Mouse (Mus musculus) E14TG2a.4 (cell line): ENCODE measurements around the gene Pfas.
A peak's percentile ranks its signal among the peaks of the same experiment; 100 is the strongest.
"Not testable (repeated sequence)": the region's sequence is repeated elsewhere in the genome, so short reads cannot be mapped to it uniquely, and the experiment has no call there.

Source experiments
- H3K27me3 ChIP-seq: 2 replicates; pipeline ENCODE4 v1.6.1; 2014; ENCODE audit warnings: low read length, control low read depth; ENCODE audit not compliant: insufficient read depth
- H3K36me3 ChIP-seq: 2 replicates; pipeline ENCODE4 v1.6.1; 2014; ENCODE audit warnings: low read length, control low read depth; ENCODE audit not compliant: insufficient read depth
- H3K4me1 ChIP-seq: replicated peaks from 2 replicates; pipeline ENCODE4 v1.6.1; 2014; ENCODE audit warnings: low read depth, low read length, control low read depth
- H3K4me3 ChIP-seq: replicated peaks from 2 replicates; pipeline ENCODE4 v1.5.1; 2014; ENCODE audit warnings: mild to moderate bottlenecking, low read length
- H3K9me3 ChIP-seq: 2 replicates; pipeline ENCODE4 v1.6.1; 2014; ENCODE audit warnings: low read length, control low read depth
- CTCF ChIP-seq: conservative IDR thresholded peaks from 2 replicates; pipeline ENCODE4 v1.5.1; 2014; ENCODE audit warnings: low read length
- NANOG ChIP-seq: IDR thresholded peaks from 2 replicates; pipeline ENCODE4 v1.6.1; 2014; ENCODE audit warnings: borderline replicate concordance, low read length, mixed read lengths
- POU5F1 ChIP-seq: IDR thresholded peaks from 2 replicates; pipeline ENCODE4 v1.6.1; 2014; ENCODE audit warnings: low read length, borderline replicate concordance

The Pfas gene

DNA sequence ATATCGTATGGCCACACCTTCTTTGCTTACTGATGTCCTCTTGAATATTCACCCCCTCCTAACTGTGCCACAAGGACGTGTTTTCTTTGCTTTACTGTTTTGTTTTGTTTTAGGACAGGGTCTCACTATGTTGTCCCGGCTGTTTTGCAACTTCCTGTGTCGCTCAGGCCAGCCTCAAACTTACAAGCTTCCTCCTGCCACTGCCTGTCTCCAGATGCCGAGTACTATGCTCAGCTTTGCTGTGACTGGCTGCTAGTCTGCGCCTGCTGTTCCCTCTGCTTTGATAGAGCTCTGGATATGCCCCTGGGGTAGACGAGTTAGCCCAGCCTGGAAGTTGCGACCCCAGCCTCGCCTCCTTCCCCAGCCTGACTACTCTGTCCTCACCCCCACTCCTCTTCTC lies 25.3 kb upstream of the Pfas start:
- no peaks in the 10 kb centered on the region for H3K27me3 ChIP-seq
- no peak for TF ChIP-seq POU5F1
- TF ChIP-seq NANOG, result no peak
- no peak for TF ChIP-seq CTCF
- H3K36me3 ChIP-seq, result peaks cover 80% of the 10 kb centered on the region
- H3K4me3 ChIP-seq, result no peak overlapping the region
- H3K4me1 ChIP-seq, result peaks cover 54% of the 10 kb centered on the region
- no peaks in the 10 kb centered on the region for H3K9me3 ChIP-seq

DNA sequence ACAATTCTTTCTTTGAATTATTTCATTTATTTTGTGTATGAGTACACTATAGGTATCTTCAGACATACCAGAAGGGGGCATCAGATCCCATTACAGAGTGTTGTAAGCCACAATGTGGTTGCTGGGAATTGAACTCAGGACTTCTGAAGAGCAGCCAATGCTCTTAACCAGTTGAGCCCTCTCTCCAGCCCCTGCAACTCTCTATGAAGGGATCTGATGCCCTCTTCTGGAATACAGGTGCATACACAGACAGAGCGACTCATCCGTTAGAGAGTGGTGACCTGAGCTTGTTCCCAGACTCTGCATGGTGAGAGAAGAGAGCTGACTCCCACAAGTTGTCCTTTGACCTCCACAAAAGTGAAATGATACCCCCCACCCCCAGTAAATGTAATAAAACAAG lies 20.5 kb upstream of the Pfas start:
- Histone ChIP-seq H3K36me3 (peaks cover 100% of the 10 kb centered on the region), H3K27me3 (no peaks in the 10 kb centered on the region), H3K4me3 (no peak overlapping the region), H3K9me3 (no peaks in the 10 kb centered on the region), H3K4me1 (peaks cover 63% of the 10 kb centered on the region)
- no peak for TF ChIP-seq POU5F1
- 0 out of 2 replicates have a peak, but pooled peaks have one; percentile 9 for TF ChIP-seq CTCF

DNA sequence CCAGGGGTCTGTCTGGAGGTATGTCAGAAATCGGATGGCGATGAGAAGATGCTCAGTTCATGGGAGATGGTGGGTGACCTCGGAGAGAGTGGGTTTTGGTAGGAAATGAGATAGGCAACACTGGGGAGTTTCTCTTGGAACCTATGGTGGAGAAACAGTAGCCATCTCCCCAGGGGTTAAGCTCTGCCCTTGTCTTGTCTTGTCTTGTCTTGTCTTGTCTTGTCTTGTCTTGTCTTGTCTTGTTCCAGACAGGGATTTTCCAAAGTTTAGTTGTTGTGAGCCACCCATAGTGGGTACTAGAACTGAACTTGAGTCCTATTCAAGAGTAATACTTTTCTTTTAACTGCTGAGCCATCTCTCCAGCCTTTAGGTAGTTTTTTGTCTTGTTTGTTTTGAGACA lies 18.3 kb upstream of the Pfas start:
- peaks cover 62% of the 10 kb centered on the region for H3K4me1 ChIP-seq
- TF ChIP-seq NANOG (no peak), POU5F1 (no peak), CTCF (no peak)
- no peaks in the 10 kb centered on the region for H3K27me3 ChIP-seq
- peak overlapping the region; percentile 30; the same call in 1 of the 2 replicates for H3K4me3 ChIP-seq
- peaks cover 100% of the 10 kb centered on the region for H3K36me3 ChIP-seq
- no peaks in the 10 kb centered on the region for H3K9me3 ChIP-seq

DNA sequence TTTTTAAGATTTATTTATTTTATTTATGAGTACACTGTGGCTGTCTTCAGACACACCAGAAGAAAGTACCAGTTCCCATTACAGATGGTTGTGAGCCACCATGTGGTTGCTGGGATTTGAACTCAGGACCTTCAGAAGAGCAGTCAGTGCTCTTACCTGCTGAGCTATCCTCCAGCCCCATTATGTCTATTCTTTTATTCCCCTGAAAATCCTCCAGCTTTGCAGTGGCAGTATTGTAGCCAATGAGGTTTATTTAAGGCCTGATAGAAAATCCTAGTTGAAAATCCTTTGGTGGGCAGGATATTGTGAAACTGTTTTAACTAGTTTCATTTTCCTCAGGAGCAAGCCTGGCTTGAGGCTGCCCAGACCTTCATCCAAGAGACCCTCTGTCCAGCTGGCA lies 12.4 kb upstream of the Pfas start:
- Histone ChIP-seq H3K9me3 (no peaks in the 10 kb centered on the region), H3K36me3 (peaks cover 70% of the 10 kb centered on the region), H3K27me3 (no peaks in the 10 kb centered on the region), H3K4me1 (peaks cover 66% of the 10 kb centered on the region), H3K4me3 (no peak overlapping the region)
- TF ChIP-seq CTCF (no peak), NANOG (no peak), POU5F1 (no peak)

DNA sequence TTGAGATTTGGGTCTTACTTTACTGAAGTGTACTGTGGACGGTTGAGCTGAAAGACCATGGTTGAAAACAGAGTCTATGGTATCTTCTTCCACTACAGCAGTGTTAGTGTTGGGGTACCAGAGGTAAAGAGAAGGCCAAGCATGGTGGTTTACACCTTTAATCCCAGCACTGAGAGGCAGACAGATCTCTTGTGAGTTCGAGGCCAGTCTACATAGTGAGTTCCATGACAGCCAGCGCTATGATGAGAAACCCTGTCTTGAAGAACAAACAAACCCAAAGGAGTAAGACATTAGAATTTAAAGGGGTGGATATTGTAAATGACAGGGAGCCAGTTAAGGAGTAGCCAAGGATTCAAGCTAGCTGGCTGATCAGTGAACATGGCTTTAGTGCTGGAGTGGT lies 8.5 kb upstream of the Pfas start:
- H3K4me1 ChIP-seq, result peaks cover 59% of the 10 kb centered on the region
- H3K36me3 ChIP-seq, result peaks cover 31% of the 10 kb centered on the region
- peak overlapping the region; percentile 89 for H3K4me3 ChIP-seq
- H3K9me3 ChIP-seq, result no peaks in the 10 kb centered on the region
- H3K27me3 ChIP-seq, result no peaks in the 10 kb centered on the region
- TF ChIP-seq POU5F1, result no peak
- TF ChIP-seq CTCF, result no peak
- no peak for TF ChIP-seq NANOG

DNA sequence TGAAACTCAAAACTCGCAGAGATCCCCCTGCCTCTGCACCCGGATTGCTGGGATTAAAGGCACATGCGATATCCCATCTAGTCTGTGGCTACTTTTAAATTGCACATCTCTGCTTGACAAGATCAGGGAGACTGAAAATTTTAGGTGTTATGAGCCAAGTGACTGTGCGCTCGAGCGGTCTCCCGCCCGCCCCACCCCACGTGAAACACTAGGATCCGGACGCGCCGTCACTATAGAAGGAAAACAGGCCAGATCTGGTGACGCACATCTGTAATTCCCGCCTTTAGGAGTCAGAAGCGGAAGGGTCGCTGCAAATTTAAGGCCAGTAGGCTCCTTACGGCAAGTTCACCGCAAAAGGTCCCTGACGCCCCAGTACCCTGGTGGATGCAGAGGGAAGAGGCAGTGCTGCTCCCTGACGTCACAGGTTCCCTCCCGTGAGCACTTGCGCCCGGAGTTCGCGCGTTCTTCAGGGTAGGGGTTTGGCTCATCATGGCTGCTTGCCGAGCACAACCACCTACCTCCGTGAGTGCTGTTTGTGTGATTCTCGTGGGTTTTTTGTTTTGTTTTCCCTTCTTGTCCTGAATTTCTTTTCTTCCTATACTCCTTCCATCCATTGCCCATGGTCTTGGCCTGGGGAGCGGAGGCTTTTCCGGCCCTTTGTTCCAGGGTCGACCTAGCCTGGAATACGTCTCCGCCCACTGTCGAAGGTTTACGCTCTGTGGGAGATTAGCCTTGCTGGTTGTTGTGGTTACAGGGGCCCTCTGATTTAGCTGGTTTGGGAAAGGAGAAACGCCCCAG lies 7.6 kb upstream of the Pfas start, which contains the start of gene Ctc1:
Ctc1 (plus strand) TSS at position 268 of the 798 bp plus-strand sequence.
- H3K9me3 ChIP-seq, result no peaks in the 10 kb centered on the region
- peaks cover 22% of the 10 kb centered on the region for H3K36me3 ChIP-seq
- H3K4me1 ChIP-seq, result peaks cover 62% of the 10 kb centered on the region
- peak within 1 kb of the TSS; percentile 89 for H3K4me3 ChIP-seq
- no peak for TF ChIP-seq NANOG
- TF ChIP-seq CTCF, result peak; percentile 17; the same call in 1 of the 2 replicates
- no peaks in the 10 kb centered on the region for H3K27me3 ChIP-seq

DNA sequence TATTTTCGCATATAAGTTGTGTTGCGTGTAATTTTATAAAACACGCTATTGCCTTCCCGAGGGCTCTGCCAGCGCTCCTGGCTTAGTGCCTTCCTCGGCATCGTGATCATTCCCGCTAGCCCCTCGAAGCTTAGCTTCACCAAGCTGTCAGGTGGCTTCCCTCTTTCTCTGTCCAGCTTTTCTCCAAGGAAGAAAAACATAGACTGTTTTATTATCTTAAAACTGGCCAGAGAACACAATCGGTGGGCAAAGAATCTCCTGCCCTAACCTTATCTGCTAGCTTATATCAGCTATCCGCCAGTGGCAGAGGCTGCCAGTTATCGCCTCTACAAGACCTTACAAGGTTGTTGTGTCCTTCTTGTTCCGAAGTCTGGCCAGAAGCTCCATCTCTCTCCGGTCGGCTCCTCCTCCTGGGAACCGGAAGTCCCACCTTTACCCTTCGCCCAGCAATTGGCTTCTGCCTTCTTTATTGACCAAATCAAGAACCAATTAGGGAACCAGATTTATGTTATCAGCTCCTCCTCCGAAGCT lies 3.9 kb upstream of the Pfas start:
- Histone ChIP-seq H3K9me3 (no peaks in the 10 kb centered on the region), H3K27me3 (no peaks in the 10 kb centered on the region), H3K4me1 (peaks cover 50% of the 10 kb centered on the region), H3K4me3 (peak overlapping the region; percentile 79), H3K36me3 (peaks cover 3% of the 10 kb centered on the region)
- no peak for TF ChIP-seq NANOG
- TF ChIP-seq POU5F1, result no peak
- no peak for TF ChIP-seq CTCF

DNA sequence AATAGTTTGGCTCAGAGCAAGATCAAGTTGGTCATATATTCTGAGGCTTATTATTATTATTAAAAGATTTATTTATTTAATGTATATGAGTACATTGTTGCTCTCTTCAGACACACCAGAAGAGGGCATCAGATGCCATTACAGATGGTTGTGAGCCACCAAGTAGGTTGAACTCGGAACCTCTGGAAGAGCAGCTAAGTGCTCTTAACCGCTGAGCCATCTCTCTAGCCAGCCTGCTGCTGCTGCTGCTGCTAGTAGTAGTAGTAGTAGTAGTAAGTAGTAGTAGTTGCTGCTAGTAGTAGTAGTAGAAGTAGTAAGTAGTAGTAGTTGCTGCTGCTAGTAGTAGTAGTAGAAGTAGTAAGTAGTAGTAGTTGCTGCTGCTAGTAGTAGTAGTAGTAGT lies 3.2 kb upstream of the Pfas start:
- H3K4me3 ChIP-seq, result peak overlapping the region; percentile 79
- H3K9me3 ChIP-seq, H3K36me3 ChIP-seq, H3K27me3 ChIP-seq: not testable (repeated sequence)
- peaks cover 51% of the 10 kb centered on the region for H3K4me1 ChIP-seq
